Mouse (Mus musculus) liver, embryonic 18 days (tissue): ENCODE results near the gene Rps6ka1. TPM values are rescaled to one million over a fixed set of nuclear protein-coding genes. Genes with fewer than 3 reads are reported as not detected.

ENCODE experiments used
- polyA plus RNA-seq: library from polyadenylated mRNA; depleted of rRNA; stranded (reverse); fragments of >200 nt; gene quantifications from 2 replicates; pipeline ENCODE4 v1.2.3, GENCODE M21; 2012; rRNA removed

The Rps6ka1 gene
- 26.8 and 32.6 TPM in 2 replicates for polyA plus RNA-seq

DNA sequence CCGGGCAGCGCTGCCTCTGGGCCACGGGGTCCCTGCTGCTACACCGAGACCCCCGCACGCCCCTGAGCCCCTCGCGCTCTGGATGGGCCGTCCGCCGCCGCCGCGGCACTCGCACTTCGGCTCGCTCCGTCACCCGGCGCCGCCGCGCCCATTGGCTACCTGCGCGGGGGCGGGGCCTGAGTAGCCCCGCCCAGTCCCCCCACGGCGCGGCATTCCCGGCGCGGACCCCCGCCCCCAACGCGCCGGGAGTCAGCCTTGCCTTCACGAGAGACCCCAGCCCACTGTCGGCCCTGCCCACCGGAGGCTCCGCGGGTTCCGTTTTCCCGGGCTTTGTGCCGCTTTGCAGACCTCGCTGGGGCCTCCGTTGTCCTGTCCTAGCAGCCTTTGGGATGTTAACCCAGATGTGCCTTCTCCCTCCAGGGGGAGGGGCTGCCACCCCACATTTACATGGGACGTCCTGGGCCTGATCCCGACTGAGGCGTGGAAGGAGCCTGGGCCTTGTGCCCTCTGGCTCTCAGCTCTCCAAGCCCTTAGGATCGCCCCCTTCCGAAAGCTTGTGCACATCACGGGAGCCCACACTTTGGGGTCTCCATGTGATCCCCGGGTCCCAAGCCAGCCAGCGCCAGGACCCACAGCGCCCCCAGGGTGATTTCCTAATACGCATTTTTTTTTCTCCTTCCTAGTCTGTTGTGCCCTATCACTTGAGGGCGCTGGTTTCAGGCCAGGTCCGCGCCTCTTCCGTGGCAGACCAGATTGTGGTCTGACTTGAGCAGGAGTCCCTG lies at the start of gene Rps6ka1:
Rps6ka1 (minus strand) TSS at position 126 of the 782 bp plus-strand sequence.

Other genes with a start within 250 kb of the Rps6ka1 start
- gene Zdhhc18, start 237.6 kb downstream of the Rps6ka1 start, polyA plus RNA-seq, result 5.1 and 6.3 TPM in 2 replicates
- 4.6 and 5.1 TPM in 2 replicates for gene Pigv, start 215.2 kb downstream of the Rps6ka1 start, polyA plus RNA-seq
- gene Arid1a, start 131.0 kb downstream of the Rps6ka1 start, polyA plus RNA-seq, result 7.2 and 10.5 TPM in 2 replicates
- 189 and 209 TPM in 2 replicates for gene Hmgn2, start 80.9 kb upstream of the Rps6ka1 start, polyA plus RNA-seq
- gene Dhdds, start 113.1 kb upstream of the Rps6ka1 start, polyA plus RNA-seq, result 13.7 and 17.0 TPM in 2 replicates
- 2.5 and 2.7 TPM in 2 replicates for gene Lin28a, start 131.0 kb upstream of the Rps6ka1 start, polyA plus RNA-seq
- 0.16 and 0.19 TPM in 2 replicates for gene Zfp683, start 166.0 kb upstream of the Rps6ka1 start, polyA plus RNA-seq
- 0.42 and 0.64 TPM in 2 replicates for gene Crybg2, start 173.0 kb upstream of the Rps6ka1 start, polyA plus RNA-seq
- gene Cd52, start 207.3 kb upstream of the Rps6ka1 start, polyA plus RNA-seq, result 76.3 and 82.7 TPM in 2 replicates
- gene Ubxn11, start 214.8 kb upstream of the Rps6ka1 start, polyA plus RNA-seq, result 1.2 and 1.6 TPM in 2 replicates
- 108 and 113 TPM in 2 replicates for gene Sh3bgrl3, start 241.0 kb upstream of the Rps6ka1 start, polyA plus RNA-seq